Mouse (Mus musculus) testis, adult 2 months (tissue): ENCODE results near the gene Ankrd54.

Experiments used
- CTCF ChIP-seq: fragments of 200-500 bp; IDR thresholded peaks from 2 replicates; pipeline ENCODE4 v1.5.1; 2012; ENCODE audit warnings: low read depth, mild to moderate bottlenecking, inconsistent platforms, low read length, moderate library complexity; ENCODE audit not compliant: control insufficient read depth, insufficient read depth, insufficient replicate concordance
- POLR2A ChIP-seq: fragments of 200-500 bp; IDR thresholded peaks from 2 replicates; pipeline ENCODE4 v1.6.1; 2012; ENCODE audit warnings: low read depth, mild to moderate bottlenecking, inconsistent platforms, low read length, moderate library complexity; ENCODE audit not compliant: control insufficient read depth

- no peak for TF ChIP-seq CTCF
- TF ChIP-seq POLR2A, result no peak
These were observed 44.5 kb downstream of the Ankrd54 start for GRCm38 (mm10) chr15:79018191-79018590.
